Mouse (Mus musculus) lung, embryonic 15.5 days (tissue): ENCODE measurements around the gene Gm2115. TPM values are rescaled to one million over a fixed set of nuclear protein-coding genes. Genes with fewer than 3 reads are reported as not detected.

Experiments used
- ATAC-seq: fragments of 200-750 bp; cut with Nextera tagmentation; 2 replicates; pipeline ENCODE4 v1.8.0; 2017; ENCODE audit warnings: moderate number of reproducible peaks, borderline replicate concordance; ENCODE audit not compliant: low FRiP score, low TSS enrichment; ENCODE audit errors: extremely low read depth
- H3K27ac ChIP-seq: fragments of 300-500 bp; sonication (generic); 2 replicates; pipeline ENCODE4 v1.5.1; 2015; ENCODE audit warnings: moderate library complexity, mild to moderate bottlenecking, inconsistent platforms
- H3K27me3 ChIP-seq: fragments of 300-500 bp; sonication (generic); 2 replicates; pipeline ENCODE4 v1.6.1; 2015; ENCODE audit warnings: inconsistent platforms
- H3K36me3 ChIP-seq: fragments of 300-500 bp; sonication (generic); 2 replicates; pipeline ENCODE4 v1.6.1; 2015; ENCODE audit warnings: inconsistent platforms
- H3K4me1 ChIP-seq: fragments of 300-500 bp; sonication (generic); 2 replicates; pipeline ENCODE4 v1.6.1; 2015; ENCODE audit warnings: inconsistent platforms
- H3K4me2 ChIP-seq: fragments of 300-500 bp; sonication (generic); 2 replicates; pipeline ENCODE4 v1.6.1; 2015; ENCODE audit warnings: inconsistent platforms, mild to moderate bottlenecking, moderate library complexity
- H3K4me3 ChIP-seq: fragments of 300-500 bp; sonication (generic); 2 replicates; pipeline ENCODE4 v1.5.1; 2015; ENCODE audit warnings: mild to moderate bottlenecking, inconsistent platforms
- H3K9ac ChIP-seq: fragments of 300-500 bp; sonication (generic); 2 replicates; pipeline ENCODE4 v1.6.1; 2015; ENCODE audit warnings: inconsistent platforms
- H3K9me3 ChIP-seq: fragments of 300-500 bp; sonication (generic); 2 replicates; pipeline ENCODE4 v1.6.1; 2016; ENCODE audit warnings: inconsistent platforms
- WGBS: fragments of 180-500 bp; shearing (Covaris S2); methylation state at CpG from one replicate; pipeline ENCODE4 v1.1.7; 2015; 5-methylcytosine and 5-hydroxymethylcytosine counted together
- polyA plus RNA-seq: library from polyadenylated mRNA; unstranded; fragments of >200 nt; fragmentation: Nextera tagmentation; extraction: Ambion mirVana; gene quantifications from 2 replicates; pipeline ENCODE4 v1.2.1, GENCODE M21; 2015

Gene Gm2115
- polyA plus RNA-seq, 1 experiment from 2014 or later, result 5.2 TPM

DNA sequence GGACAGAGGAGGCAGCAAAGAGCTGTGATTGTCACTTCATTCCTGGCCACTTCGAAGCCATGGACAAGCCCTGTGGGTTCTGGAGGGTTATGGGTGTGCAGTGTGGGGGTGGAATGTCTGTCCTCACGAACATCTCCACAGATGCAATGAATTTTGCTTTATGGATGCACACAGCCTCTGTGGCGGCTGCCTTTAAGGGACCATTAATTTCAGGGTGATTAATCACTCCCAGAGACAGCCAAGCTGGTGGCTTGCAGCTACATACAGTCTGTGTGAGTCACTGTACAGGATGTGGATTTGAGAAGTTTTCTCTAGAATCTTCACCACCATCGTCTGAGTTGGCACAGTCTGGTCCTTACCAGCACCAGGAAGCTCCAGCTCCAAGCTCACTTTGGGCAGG lies 17.9 kb downstream of the Gm2115 start:
- Histone ChIP-seq H3K4me1 (no peaks in the 10 kb centered on the region), H3K9ac (no peak overlapping the region), H3K4me3 (no peak overlapping the region), H3K4me2 (no peak overlapping the region), H3K9me3 (no peaks in the 10 kb centered on the region), H3K27me3 (no peaks in the 10 kb centered on the region), H3K27ac (no peak overlapping the region), H3K36me3 (no peaks in the 10 kb centered on the region)
- no peak for ATAC-seq
- 67% methylated on average over 4 of the region's 4 CpGs for WGBS

GRCm38 (mm10) chr7:84551472-84551871 lies 22.7 kb downstream of the Gm2115 start:
- 86% methylated on average over 2 of the region's 2 CpGs for WGBS

GRCm38 (mm10) chr7:84555294-84555693 lies 26.5 kb downstream of the Gm2115 start:
- Histone ChIP-seq H3K27me3 (no peaks in the 10 kb centered on the region), H3K36me3 (no peaks in the 10 kb centered on the region), H3K9ac (no peak overlapping the region), H3K27ac (no peak overlapping the region), H3K9me3 (no peaks in the 10 kb centered on the region), H3K4me1 (no peaks in the 10 kb centered on the region), H3K4me2 (no peak overlapping the region), H3K4me3 (no peak overlapping the region)
- no peak for ATAC-seq
- WGBS, result 57% methylated on average over 3 of the region's 3 CpGs

More at GRCm38 (mm10) chr7:84551472-84551871, 22.7 kb downstream of the Gm2115 start:
- H3K4me3 ChIP-seq, result no peak overlapping the region
- H3K36me3 ChIP-seq, result no peaks in the 10 kb centered on the region
- H3K9me3 ChIP-seq, result no peaks in the 10 kb centered on the region
- no peak overlapping the region for H3K9ac ChIP-seq
- no peaks in the 10 kb centered on the region for H3K27me3 ChIP-seq
- no peak overlapping the region for H3K27ac ChIP-seq
- H3K4me2 ChIP-seq, result no peak overlapping the region
- H3K4me1 ChIP-seq, result no peaks in the 10 kb centered on the region
- ATAC-seq, result no peak

- ATAC-seq, result no peak
- H3K4me2 ChIP-seq, result no peak overlapping the region
- no peak overlapping the region for H3K9ac ChIP-seq
- 0 out of 2 replicates have a peak, but pooled peaks cover 3% of the 10 kb centered on the region for H3K4me1 ChIP-seq
- WGBS, result 82% methylated on average over 3 of the region's 3 CpGs
- no peaks in the 10 kb centered on the region for H3K36me3 ChIP-seq
- no peaks in the 10 kb centered on the region for H3K27me3 ChIP-seq
- no peak overlapping the region for H3K27ac ChIP-seq
- no peaks in the 10 kb centered on the region for H3K9me3 ChIP-seq
- no peak overlapping the region for H3K4me3 ChIP-seq
These were observed 28.6 kb downstream of the Gm2115 start for GRCm38 (mm10) chr7:84557332-84557731.

- Histone ChIP-seq H3K36me3 (no peaks in the 10 kb centered on the region), H3K27ac (peak overlapping the region; percentile 35), H3K27me3 (no peaks in the 10 kb centered on the region), H3K9ac (no peak overlapping the region), H3K4me2 (no peak overlapping the region; the same call in 1 of the 2 replicates), H3K4me1 (0 out of 2 replicates have a peak, but pooled peaks cover 3% of the 10 kb centered on the region), H3K4me3 (no peak overlapping the region), H3K9me3 (no peaks in the 10 kb centered on the region)
- no peak for ATAC-seq
- 71% methylated on average over 1 of the region's 1 CpGs for WGBS
These were observed 31.7 kb downstream of the Gm2115 start for GRCm38 (mm10) chr7:84560500-84560899.

DNA sequence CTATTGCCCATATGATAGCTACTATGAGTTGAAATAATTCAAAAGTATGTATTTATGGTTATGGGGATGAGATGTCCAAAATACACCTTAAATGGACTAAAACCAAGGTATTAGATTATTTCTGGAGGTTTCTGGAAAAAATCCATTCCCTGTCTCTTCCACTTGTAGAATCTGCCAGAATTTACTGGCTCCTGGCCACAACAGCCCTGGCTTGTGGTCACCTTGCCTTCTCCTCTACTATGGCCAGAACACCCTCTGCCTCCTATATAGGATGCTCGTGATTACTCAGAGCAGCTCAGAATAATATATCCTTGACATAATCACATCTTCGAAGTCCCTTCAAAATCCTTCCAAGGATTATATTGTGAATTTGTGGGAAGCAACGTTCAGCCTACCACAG lies 35.5 kb downstream of the Gm2115 start:
- Histone ChIP-seq H3K4me1 (0 out of 2 replicates have a peak, but pooled peaks cover 3% of the 10 kb centered on the region), H3K9me3 (no peaks in the 10 kb centered on the region), H3K4me2 (no peak overlapping the region), H3K27me3 (no peaks in the 10 kb centered on the region), H3K9ac (no peak overlapping the region), H3K27ac (no peak overlapping the region), H3K4me3 (no peak overlapping the region), H3K36me3 (no peaks in the 10 kb centered on the region)
- ATAC-seq, result no peak
- WGBS, result 84% methylated on average over 3 of the region's 3 CpGs

- Histone ChIP-seq H3K4me1 (no peaks in the 10 kb centered on the region), H3K9me3 (no peaks in the 10 kb centered on the region), H3K36me3 (no peaks in the 10 kb centered on the region), H3K27me3 (no peaks in the 10 kb centered on the region), H3K9ac (no peak overlapping the region), H3K4me3 (no peak overlapping the region), H3K4me2 (no peak overlapping the region), H3K27ac (no peak overlapping the region)
- WGBS, result 52% methylated on average over 6 of the region's 6 CpGs
- ATAC-seq, result no peak
These were observed 37.4 kb downstream of the Gm2115 start for GRCm38 (mm10) chr7:84566200-84566599.

GRCm38 (mm10) chr7:84577034-84577433 lies 48.3 kb downstream of the Gm2115 start:
- Histone ChIP-seq H3K9ac (no peak overlapping the region), H3K27me3 (no peaks in the 10 kb centered on the region), H3K27ac (no peak overlapping the region), H3K9me3 (no peaks in the 10 kb centered on the region), H3K4me3 (no peak overlapping the region), H3K36me3 (no peaks in the 10 kb centered on the region), H3K4me2 (no peak overlapping the region), H3K4me1 (no peaks in the 10 kb centered on the region)
- ATAC-seq, result no peak
- 78% methylated on average over 2 of the region's 2 CpGs for WGBS

GRCm38 (mm10) chr7:84578841-84579240 lies 50.1 kb downstream of the Gm2115 start:
- no peaks in the 10 kb centered on the region for H3K27me3 ChIP-seq
- no peaks in the 10 kb centered on the region for H3K4me1 ChIP-seq
- no peak overlapping the region for H3K27ac ChIP-seq
- WGBS, result 100% methylated on average over 1 of the region's 1 CpGs
- ATAC-seq, result no peak
- H3K9me3 ChIP-seq, result no peaks in the 10 kb centered on the region
- H3K36me3 ChIP-seq, result no peaks in the 10 kb centered on the region
- no peak overlapping the region for H3K4me2 ChIP-seq
- H3K9ac ChIP-seq, result no peak overlapping the region
- H3K4me3 ChIP-seq, result no peak overlapping the region

DNA sequence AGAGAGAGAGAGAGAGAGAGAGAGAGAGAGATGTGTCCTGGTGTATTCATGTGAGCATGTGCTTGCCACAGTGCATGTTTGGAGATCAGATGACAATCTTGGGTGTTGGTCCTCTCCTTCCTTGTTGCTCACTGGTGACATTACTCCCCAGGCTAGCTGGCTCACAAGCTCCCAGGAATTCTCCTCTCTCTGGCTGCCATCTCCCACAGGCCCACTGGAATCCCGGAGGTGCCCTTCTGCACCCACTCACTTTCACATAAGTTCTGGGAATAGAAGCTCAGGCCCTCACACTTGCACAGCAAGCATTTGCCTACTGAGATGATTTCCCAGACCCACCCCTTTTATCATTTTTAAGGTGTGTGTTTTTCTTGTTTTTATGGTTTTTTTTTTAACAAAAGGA lies 51.0 kb downstream of the Gm2115 start:
- H3K4me1 ChIP-seq, result no peaks in the 10 kb centered on the region
- no peak overlapping the region for H3K4me3 ChIP-seq
- H3K27ac ChIP-seq, result no peak overlapping the region
- no peak overlapping the region for H3K9ac ChIP-seq
- H3K4me2 ChIP-seq, result no peak overlapping the region
- H3K27me3 ChIP-seq, result no peaks in the 10 kb centered on the region
- no peaks in the 10 kb centered on the region for H3K36me3 ChIP-seq
- no peak for ATAC-seq
- 89% methylated on average over 1 of the region's 1 CpGs for WGBS
- H3K9me3 ChIP-seq, result no peaks in the 10 kb centered on the region

DNA sequence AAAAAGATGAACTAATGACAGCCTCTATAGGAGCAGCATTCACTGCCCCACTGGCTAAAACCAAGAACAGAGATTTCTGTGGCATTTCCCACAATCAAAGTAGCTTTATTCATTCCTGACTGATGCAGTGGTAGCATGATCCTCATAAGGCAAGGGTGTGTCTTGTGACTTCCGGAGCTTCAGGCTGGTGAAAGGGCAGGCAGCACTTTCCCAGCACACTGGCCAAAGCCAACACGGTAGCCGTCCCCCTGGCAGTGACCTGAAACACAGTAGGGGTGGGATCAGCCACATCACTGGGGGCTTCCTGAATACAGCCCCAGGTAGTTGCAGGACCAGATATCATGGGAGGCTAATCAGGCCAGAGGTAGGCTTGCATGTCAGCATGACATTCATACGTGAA lies 56.3 kb downstream of the Gm2115 start:
- H3K4me3 ChIP-seq, result no peak overlapping the region
- H3K27me3 ChIP-seq, result no peaks in the 10 kb centered on the region
- WGBS, result 85% methylated on average over 4 of the region's 4 CpGs
- H3K4me2 ChIP-seq, result no peak overlapping the region
- no peak overlapping the region for H3K27ac ChIP-seq
- no peak overlapping the region for H3K9ac ChIP-seq
- no peaks in the 10 kb centered on the region for H3K9me3 ChIP-seq
- H3K36me3 ChIP-seq, result no peaks in the 10 kb centered on the region
- no peaks in the 10 kb centered on the region for H3K4me1 ChIP-seq
- ATAC-seq, result no peak

- H3K9ac ChIP-seq, result no peak overlapping the region
- WGBS, result 73% methylated on average over 3 of the region's 3 CpGs
- no peak overlapping the region for H3K27ac ChIP-seq
- H3K9me3 ChIP-seq, result no peaks in the 10 kb centered on the region
- H3K4me1 ChIP-seq, result no peaks in the 10 kb centered on the region
- no peak overlapping the region for H3K4me3 ChIP-seq
- H3K36me3 ChIP-seq, result no peaks in the 10 kb centered on the region
- no peak for ATAC-seq
- no peaks in the 10 kb centered on the region for H3K27me3 ChIP-seq
- H3K4me2 ChIP-seq, result no peak overlapping the region
These were observed 57.8 kb downstream of the Gm2115 start for GRCm38 (mm10) chr7:84586360-84587100.
